Mouse (Mus musculus) limb, embryonic 13.5 days (tissue): Measurements from ENCODE around the gene Gm28372. TPM values are rescaled to one million over a fixed set of nuclear protein-coding genes. Genes with fewer than 3 reads are reported as not detected.

Source experiments
- polyA plus RNA-seq: library from polyadenylated mRNA; unstranded; fragments of >200 nt; fragmentation: Nextera tagmentation; extraction: Ambion mirVana; gene quantifications from 2 replicates; pipeline ENCODE4 v1.2.1, GENCODE M21; 2015

Gene Gm28372
- polyA plus RNA-seq, 1 experiment from 2014 or later = 0.08 TPM

Other genes starting within 250 kb of the Gm28372 start
- gene Snrpb, start 225.8 kb upstream of the Gm28372 start, polyA plus RNA-seq = 632 and 645 TPM in 2 replicates
- gene Tmc2, start 210.0 kb upstream of the Gm28372 start, polyA plus RNA-seq = not detected in 2 replicates
- 300 and 311 TPM in 2 replicates for gene Nop56, start 130.8 kb upstream of the Gm28372 start, polyA plus RNA-seq
- gene Idh3b, start 120.7 kb upstream of the Gm28372 start, polyA plus RNA-seq = 155 and 158 TPM in 2 replicates
- 2.8 and 2.9 TPM in 2 replicates for gene Ebf4, start 110.1 kb upstream of the Gm28372 start, polyA plus RNA-seq
- gene Cpxm1, start 7.7 kb upstream of the Gm28372 start, polyA plus RNA-seq = 137 and 145 TPM in 2 replicates
- not detected in 2 replicates for gene 1700020A23Rik, start within 50 bp of the Gm28372 start, polyA plus RNA-seq
- gene Tmem239, start 1.2 kb downstream of the Gm28372 start, polyA plus RNA-seq = not detected in 2 replicates
- 113 and 122 TPM in 2 replicates for gene Vps16, start 19.1 kb downstream of the Gm28372 start, polyA plus RNA-seq
- gene Pced1a, start 19.5 kb downstream of the Gm28372 start, polyA plus RNA-seq = 16.1 and 16.4 TPM in 2 replicates
- gene Ptpra, start 45.0 kb downstream of the Gm28372 start, polyA plus RNA-seq = 104 and 105 TPM in 2 replicates
- gene Mrps26, start 158.5 kb downstream of the Gm28372 start, polyA plus RNA-seq = 80.3 and 85.4 TPM in 2 replicates
- not detected in 2 replicates for gene Oxt, start 170.9 kb downstream of the Gm28372 start, polyA plus RNA-seq
- gene Avp, start 177.3 kb downstream of the Gm28372 start, polyA plus RNA-seq = not detected in 2 replicates
- gene Fastkd5, start 224.8 kb downstream of the Gm28372 start, polyA plus RNA-seq = 14.5 and 16.0 TPM in 2 replicates
- 15.0 and 16.2 TPM in 2 replicates for gene Ubox5, start 224.8 kb downstream of the Gm28372 start, polyA plus RNA-seq
- 3.9 and 4.7 TPM in 2 replicates for gene Lzts3, start 237.6 kb downstream of the Gm28372 start, polyA plus RNA-seq